28 mouse cellular contexts compared by ENCODE assay signal in genomic region chr1:132964691-132965090, GRCm38 (mm10).
"Had no signal": no experiment of that assay in that cellular context is flagged by ENCODE, and none has a peak within 500 bp of the region (broad histone marks: within the 10 kb centered on the region; RNA-seq: fewer than 3 reads in every experiment).

No protein-coding gene starts in this region.

- H3K27ac ChIP-seq: embryonic facial prominence, embryonic 10.5 days; embryonic facial prominence, embryonic 12.5 days; embryonic facial prominence, embryonic 13.5 days; embryonic facial prominence, embryonic 15.5 days; forebrain, embryonic 10.5 days; forebrain, embryonic 12.5 days; forebrain, embryonic 13.5 days; forebrain, embryonic 15.5 days; gastrocnemius, adult 2 months; heart, adult 2 months had no signal

- DNase-seq: cerebellum, adult 2 months; cerebellum, adult 8-10 months; cerebellum, adult 9-10 months; cerebellum, adult 9-11 months; cerebellum, postnatal 10 days; cerebellum, postnatal 14 days; cerebellum, postnatal 25 days; cerebellum, postnatal 36 days; embryo, embryonic 11 days; forebrain, postnatal 0 days; gastrocnemius, adult 2 months; gastrocnemius, postnatal 10 days; gastrocnemius, postnatal 14 days; gastrocnemius, postnatal 25 days; gastrocnemius, postnatal 36 days; heart, adult 11 months had no signal

- H3K9me3 ChIP-seq: embryonic facial prominence, embryonic 10.5 days; embryonic facial prominence, embryonic 12.5 days; embryonic facial prominence, embryonic 13.5 days; embryonic facial prominence, embryonic 15.5 days; forebrain, embryonic 10.5 days; forebrain, embryonic 12.5 days; forebrain, embryonic 13.5 days; forebrain, embryonic 15.5 days had no signal

- H3K4me1 ChIP-seq: embryonic facial prominence, embryonic 10.5 days; embryonic facial prominence, embryonic 12.5 days; embryonic facial prominence, embryonic 13.5 days; embryonic facial prominence, embryonic 15.5 days; forebrain, embryonic 10.5 days; forebrain, embryonic 12.5 days; forebrain, embryonic 13.5 days; forebrain, embryonic 15.5 days had no signal

- H3K36me3 ChIP-seq: embryonic facial prominence, embryonic 10.5 days; embryonic facial prominence, embryonic 12.5 days; embryonic facial prominence, embryonic 13.5 days; embryonic facial prominence, embryonic 15.5 days; forebrain, embryonic 10.5 days; forebrain, embryonic 12.5 days; forebrain, embryonic 15.5 days had no signal

- H3K9ac ChIP-seq: embryonic facial prominence, embryonic 12.5 days; embryonic facial prominence, embryonic 13.5 days; embryonic facial prominence, embryonic 15.5 days; forebrain, embryonic 12.5 days; forebrain, embryonic 13.5 days; forebrain, embryonic 15.5 days; forebrain, postnatal 0 days had no signal

- H3K27me3 ChIP-seq: embryonic facial prominence, embryonic 12.5 days; embryonic facial prominence, embryonic 13.5 days; embryonic facial prominence, embryonic 15.5 days; forebrain, embryonic 12.5 days; forebrain, embryonic 13.5 days; forebrain, embryonic 15.5 days had no signal

- H3K4me3 ChIP-seq: embryonic facial prominence, embryonic 10.5 days; embryonic facial prominence, embryonic 12.5 days; embryonic facial prominence, embryonic 13.5 days; embryonic facial prominence, embryonic 15.5 days; erythroblast, embryonic 14.5 days; forebrain, embryonic 10.5 days; forebrain, embryonic 12.5 days; forebrain, embryonic 13.5 days; forebrain, embryonic 15.5 days; gastrocnemius, adult 2 months; heart, adult 2 months had no signal

- H3K4me2 ChIP-seq: embryonic facial prominence, embryonic 12.5 days; embryonic facial prominence, embryonic 13.5 days; embryonic facial prominence, embryonic 15.5 days; forebrain, embryonic 12.5 days; forebrain, embryonic 13.5 days; forebrain, embryonic 15.5 days had no signal

- ATAC-seq: forebrain, embryonic 13.5 days; forebrain, embryonic 14.5 days; forebrain, embryonic 15.5 days; forebrain, embryonic 16.5 days; forebrain, postnatal 0 days had no signal
